Mouse (Mus musculus) CD8-positive naive resting alpha-beta T cell, adult 2 months (primary cell): Measurements from ENCODE around the gene Camta1.

ENCODE experiments used
- DNase-seq, 2 experiments: peaks; one replicate each; pipeline ENCODE4 v3.0.0; 2022; ENCODE audit warnings: low read depth in 2 of 2, low spot score in 2 of 2

Gene Camta1

DNA sequence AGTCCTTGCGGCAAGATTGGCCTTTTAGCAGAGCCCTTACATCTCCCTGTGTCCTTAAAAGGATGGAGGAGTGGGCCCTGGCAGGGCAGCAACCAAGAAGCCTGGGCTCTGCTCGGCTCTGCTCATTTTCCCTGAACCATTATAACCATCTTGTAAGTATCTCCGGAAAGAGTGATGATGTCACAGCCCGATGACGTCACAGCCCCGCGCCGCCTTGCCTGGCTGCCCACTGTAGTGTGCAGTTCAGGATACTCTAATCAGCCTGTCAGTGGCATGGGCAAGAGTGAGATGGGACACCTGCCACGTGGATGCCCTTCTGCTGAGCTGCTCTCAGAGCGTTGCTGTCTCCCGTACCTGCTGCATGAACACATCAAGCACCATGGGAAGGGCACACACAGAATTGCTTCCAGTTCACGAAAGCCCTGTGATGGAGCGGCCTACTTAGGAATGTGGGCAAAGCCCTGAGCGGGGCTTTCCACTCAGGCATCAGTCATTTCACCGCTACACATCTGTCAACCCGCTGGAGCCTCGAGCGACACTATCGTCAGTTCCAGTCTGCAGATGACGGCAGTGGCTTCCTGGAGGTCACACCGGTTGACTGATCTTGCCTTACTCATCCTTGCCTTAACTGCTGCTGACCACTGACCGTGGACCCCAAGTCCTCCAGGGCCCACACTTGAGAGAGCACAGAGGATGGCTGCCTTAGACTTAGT, 459.8 kb downstream of the Camta1 start:
- DNase-seq = no peak

DNA sequence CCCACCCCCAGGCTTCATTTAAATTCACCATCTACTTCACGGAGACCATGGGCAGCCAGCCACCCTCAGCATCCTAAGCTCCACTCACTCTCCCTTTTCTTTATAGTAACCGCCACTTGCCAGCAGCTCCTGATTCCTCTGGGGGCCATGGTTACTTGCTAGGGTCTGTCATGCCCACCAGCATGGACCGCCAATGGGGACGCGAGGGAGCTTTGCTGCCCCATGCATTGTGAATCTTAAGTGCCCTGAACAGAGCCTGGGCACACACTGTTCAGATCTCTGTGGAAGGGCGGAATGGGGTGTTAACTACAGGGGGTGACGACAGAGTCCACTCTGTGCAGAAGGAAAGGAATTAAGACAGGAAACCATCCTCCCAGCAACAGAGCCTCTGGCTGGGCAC, 465.1 kb downstream of the Camta1 start:
- no peak for DNase-seq

- DNase-seq = no peak
These were observed 472.3 kb downstream of the Camta1 start for GRCm38 (mm10) chr4:151389345-151389744.

GRCm38 (mm10) chr4:151386701-151387451, 474.8 kb downstream of the Camta1 start:
- no peak for DNase-seq

GRCm38 (mm10) chr4:151385985-151386700, 475.5 kb downstream of the Camta1 start:
- no peak for DNase-seq

- no peak for DNase-seq
These were observed 483.9 kb downstream of the Camta1 start for GRCm38 (mm10) chr4:151377731-151378130.

DNA sequence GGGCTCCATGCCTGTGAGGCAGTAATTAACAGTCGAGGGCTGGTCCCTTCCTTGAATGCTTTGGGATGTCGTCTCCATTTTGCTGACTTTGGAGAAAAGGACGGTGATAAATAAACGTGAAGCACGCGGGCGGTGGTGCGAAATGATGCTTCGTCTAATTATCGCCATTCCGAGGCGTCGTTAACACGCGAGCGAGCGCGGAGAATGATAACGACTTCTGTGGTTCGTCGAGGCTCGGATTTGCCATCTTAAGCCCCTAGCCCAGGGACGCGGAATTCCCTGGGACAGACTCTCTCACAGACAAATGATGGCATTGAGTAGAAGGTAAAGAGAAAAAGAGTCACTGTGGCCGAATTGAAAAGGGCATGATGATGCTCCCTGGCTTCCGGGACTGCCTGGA, 485.4 kb downstream of the Camta1 start:
- DNase-seq = no peak

DNA sequence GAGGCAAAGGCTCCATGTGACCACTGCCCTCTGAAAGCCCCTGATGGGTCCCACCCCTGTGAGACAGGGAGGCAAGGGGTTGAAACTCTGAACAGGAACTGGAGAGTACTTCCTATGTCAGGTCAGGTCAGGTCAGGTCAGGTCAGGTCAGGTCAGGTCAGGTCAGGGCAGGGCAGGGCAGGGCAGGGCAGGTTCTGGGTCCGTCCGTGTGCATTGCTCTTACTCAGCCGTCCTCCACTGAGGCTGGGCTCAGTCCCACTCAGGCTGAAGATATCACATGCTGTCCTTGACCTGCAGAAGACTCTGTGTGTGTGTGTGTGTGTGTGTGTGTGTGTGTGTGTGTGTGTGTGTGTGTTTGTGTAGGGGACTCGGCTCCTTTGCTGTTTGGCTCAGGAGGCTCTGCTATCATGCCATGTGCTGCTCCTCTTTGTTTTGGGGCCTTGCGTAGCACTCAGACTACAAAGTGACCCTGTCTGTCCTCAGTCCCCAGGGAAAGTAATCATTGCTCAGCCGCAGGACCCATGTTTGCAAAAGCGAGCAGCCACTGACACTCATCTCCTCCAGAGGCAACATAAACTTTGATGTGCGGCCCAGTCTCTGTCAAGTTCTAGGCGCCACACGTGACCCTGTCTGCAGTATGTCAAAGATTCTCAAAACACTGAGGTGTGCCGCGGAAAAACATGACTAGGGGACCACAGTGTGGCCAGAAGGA, 488.7 kb downstream of the Camta1 start:
- DNase-seq = no peak

DNA sequence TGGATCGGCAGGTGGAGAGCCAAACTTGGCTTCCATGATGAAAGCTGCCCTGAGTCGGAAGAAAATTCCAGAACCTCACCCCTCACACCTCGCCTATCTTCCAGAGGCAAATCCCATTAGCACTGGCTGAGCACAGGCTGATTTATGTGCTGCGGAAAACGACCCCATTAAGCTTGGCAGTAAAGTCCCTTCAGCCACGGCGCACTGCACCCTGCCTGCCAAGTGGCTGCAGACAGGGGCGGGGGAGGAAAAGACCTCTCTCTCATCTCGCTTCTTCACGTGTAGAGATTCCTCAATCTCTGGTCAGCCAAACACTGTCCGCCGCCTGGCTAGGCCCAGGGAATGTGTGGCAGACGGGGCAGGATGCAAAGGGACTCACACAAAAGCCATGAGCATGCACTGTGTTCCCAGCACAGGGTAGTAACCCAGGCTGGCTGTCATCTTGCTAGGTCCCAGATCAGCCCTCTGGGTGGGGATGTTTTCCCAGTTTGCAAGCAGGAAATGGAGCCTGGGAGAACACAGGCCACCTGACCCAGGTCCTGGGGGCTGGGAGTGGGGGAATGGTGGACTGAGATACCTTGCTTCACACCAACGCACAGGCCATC, 494.6 kb downstream of the Camta1 start:
- DNase-seq = no peak

GRCm38 (mm10) chr4:151360976-151361673, 500.6 kb downstream of the Camta1 start:
- DNase-seq = no peak

DNA sequence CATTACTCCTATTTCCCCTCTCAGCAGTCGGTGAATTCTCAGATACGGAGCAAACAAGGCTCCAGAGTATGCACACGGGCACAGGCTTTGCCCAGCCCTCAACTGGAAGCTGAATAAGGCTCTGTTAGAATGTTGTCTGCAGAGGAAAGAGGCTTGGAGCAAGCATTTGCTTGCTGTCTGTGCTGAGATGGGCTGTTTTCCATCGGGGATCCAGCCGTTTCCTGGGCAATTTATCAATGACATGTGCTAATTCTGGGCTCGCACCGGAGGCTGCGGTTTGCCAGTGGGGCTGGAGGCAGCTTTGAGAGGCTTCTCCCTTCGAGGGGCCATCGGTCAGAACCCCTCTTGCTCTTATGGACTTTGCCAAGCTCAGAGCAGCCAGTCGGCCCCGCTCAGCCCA, 506.2 kb downstream of the Camta1 start:
- no peak for DNase-seq

DNA sequence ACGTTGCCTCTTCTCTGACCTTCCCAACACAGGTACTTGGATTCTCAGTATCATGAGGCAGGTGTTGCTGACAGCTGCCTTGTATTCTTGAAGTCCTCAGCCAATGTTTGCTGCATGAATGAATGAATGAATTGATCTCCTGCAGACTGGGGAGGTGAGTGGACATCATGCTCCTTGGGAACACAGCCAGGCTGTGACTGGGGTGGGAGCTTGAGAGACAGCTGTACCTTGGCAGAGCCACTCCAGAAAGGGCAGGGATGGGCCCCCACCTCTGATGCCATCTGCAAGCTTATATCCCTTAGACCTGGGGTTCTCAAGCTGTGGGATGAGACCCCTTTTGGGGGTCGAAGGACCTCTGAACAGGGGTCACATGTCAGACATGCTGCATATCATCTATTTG, 508.9 kb downstream of the Camta1 start:
- DNase-seq = no peak

DNA sequence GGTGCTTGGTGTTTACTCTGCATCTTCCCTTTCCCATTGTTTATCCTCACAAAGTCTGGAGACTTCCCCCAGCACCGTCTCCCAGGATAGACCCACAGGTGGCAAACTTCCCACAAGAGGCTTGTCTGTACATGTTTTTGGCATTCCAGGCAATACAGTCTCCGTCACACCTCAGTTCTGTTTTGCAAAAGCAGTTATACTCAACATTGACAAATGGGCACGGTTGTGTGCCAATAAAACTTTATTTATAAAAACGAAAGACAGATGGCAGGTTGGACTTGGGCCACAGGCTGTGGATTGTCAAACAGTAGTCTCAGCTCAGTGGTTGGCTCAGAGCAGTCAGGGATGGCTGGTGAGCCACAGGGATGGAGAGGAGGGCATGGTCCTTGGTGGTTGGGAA, 509.4 kb downstream of the Camta1 start:
- no peak for DNase-seq

- no peak for DNase-seq
These were observed 509.9 kb downstream of the Camta1 start for GRCm38 (mm10) chr4:151351757-151352156.

GRCm38 (mm10) chr4:151347620-151348019, 514.1 kb downstream of the Camta1 start:
- no peak for DNase-seq

- no peak for DNase-seq
These were observed 515.0 kb downstream of the Camta1 start for GRCm38 (mm10) chr4:151346673-151347072.

DNA sequence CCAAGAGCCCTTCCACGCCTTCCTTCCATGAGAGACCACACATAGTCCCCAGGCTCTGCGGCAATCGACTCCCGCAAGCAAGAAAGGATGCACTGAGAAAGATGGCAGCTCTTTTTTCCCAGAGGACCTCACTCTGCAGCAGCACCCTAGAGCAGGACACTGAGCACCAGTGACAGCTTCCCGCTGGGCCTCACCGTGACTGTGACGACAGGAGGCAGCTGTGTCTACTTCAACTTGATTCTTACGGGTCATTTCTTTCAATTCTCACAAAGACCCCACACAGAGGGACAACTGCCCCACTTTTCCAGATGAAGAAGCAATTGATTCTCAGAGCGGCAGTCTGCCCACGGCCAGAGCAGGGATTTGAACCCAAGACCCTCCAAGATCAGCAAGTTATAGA, 516.9 kb downstream of the Camta1 start:
- no peak for DNase-seq

DNA sequence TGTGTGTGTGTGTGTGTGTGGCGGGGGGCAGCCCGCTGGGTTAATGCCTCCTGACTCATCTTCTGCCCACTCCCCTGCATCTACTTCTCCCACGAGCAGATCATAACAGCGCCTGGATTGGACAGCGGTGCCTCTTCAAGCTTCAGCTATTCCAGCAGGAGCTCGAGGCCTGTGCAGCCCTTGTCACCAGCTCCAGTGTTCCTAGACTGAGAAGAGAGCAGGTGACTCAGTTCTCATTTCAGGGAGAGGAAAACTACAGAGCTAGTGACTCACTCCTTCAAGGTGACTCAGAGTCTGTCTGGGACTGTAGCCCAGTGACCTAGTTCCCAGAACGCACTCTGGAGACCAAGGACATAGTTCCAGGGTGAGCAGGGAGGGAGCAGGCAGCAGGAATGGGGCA, 522.3 kb downstream of the Camta1 start:
- no peak for DNase-seq

DNA sequence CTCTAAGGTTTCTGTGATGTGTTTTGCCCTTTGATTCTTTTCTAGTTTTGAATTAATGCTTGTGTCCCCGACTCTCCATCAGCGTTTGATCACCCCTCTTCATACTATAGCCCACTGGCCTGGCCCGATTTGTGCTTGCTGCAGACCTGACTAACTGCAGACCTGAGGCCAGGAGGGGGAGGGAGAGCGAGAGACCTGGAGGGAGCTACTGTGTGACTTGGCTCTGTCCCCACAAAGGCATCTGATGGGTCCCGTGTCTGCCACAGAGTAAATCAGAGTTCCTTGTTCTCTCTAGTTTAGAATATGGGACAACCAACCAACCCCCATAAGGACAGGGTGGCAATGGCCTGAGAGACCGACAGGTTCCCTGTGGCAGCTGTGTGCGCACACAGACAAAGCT, 522.7 kb downstream of the Camta1 start:
- DNase-seq = no peak

DNA sequence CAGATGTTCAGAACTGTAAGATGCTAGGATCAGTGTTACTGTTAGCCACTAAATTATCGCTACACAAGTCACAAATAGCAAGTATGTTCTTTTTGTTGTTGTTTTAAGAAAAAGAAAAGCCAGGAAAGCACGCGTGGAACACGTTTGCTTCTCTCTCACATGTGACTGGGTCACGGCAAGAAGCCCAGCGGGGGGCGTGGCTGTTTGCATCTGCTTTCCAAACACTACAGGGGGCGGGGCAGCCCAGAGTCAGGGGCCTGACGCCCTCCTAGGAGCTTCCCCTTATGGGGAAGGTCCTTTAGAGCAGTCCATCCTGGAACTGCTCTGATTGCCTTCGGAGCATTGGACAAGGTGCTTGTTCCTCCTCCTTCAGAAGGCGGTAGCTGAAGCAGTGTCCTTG, 524.1 kb downstream of the Camta1 start:
- no peak for DNase-seq
